In the genomic region with DNA sequence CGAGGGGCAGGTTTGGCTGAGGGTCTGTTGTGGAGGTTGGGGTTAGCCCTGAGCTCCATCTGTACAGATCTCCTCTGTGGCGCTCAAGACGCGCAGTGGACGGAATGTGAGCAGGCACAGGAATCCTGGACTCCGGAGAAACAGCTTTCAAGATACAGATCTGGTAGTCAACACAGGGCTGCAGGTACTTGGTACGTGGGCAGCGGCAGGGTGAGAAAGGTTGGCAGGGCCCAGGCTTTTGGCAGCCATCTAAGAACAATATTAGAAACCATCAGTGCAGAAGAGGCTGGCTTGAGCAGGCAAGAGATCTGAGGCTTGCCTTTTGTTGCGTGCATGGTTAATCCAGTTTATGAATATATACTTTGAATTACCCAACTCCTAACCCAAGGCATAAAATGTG, we compare ENCODE assay signal across 14 mouse cellular contexts. TPM values are rescaled to one million over a fixed set of nuclear protein-coding genes. Genes with fewer than 3 reads are reported as not detected.
DNase-seq lines count a peak whose midpoint lies in the region; ATAC-seq lines count a peak whose summit lies in the region.
"Had no signal": no experiment of that assay in that cellular context is flagged by ENCODE, and none has a peak within 500 bp of the region (broad histone marks: within the 10 kb centered on the region; RNA-seq: fewer than 3 reads in every experiment).

No protein-coding gene starts in this region.

- peak; percentile 11 to 32 for DNase-seq in lung, adult 18-20 months
- DNase-seq in lung, postnatal 25 days (ENCODE audit: low spot score) = no peak
- peak; percentile 68 for DNase-seq in fat pad, adult 2 months (ENCODE audit: extremely low read depth, low read depth, low spot score)
- DNase-seq in kidney, adult 8-10 months = peak; percentile 28 to 32
- peak; percentile 21 to 29 for DNase-seq in kidney, postnatal 36 days
- DNase-seq in heart, postnatal 25 days (ENCODE audit: low spot score) = no peak
- DNase-seq: adrenal gland, adult 2 months; cerebellum, postnatal 36 days; gastrocnemius, postnatal 25 days; liver, embryonic 13.5 days; thymus, postnatal 36 days had no signal

- ATAC-seq in frontal cortex, adult (ENCODE audit: low TSS enrichment) = no peak
- ATAC-seq: forebrain, embryonic 13.5 days; midbrain, embryonic 16.5 days had no signal

- intact Hi-C loops in heart, postnatal 25 days (cut with DNase I) = no loop called here

RNA-seq across cellular contexts. Expression of gene Tbpl1, which starts 35.5 kb away (rescaled TPM):
- 10 to 100 TPM; 19.1 to 21.1 TPM for total RNA-seq in heart, postnatal 25 days (2021)

RNA-seq across cellular contexts. Expression of gene Slc2a12, which starts 51.4 kb away (rescaled TPM):
- 10 to 100 TPM; 17.1 to 20.0 TPM for total RNA-seq in heart, postnatal 25 days (2021)

Comparison
In these comparisons a context has a peak if more than half of its experiments do, and no peak if none do; other contexts are left out.
1. DNase-seq: peak in lung, adult 18-20 months (2 of 2), fat pad, adult 2 months (single experiment), kidney, adult 8-10 months (2 of 2) and kidney, postnatal 36 days (2 of 2); none in lung, postnatal 25 days (single experiment) and heart, postnatal 25 days (single experiment).